Mouse (Mus musculus) hindbrain, embryonic 16.5 days (tissue): ENCODE data around the gene Hes6. TPM values are rescaled to one million over a fixed set of nuclear protein-coding genes. Genes with fewer than 3 reads are reported as not detected.

ENCODE experiments used
- ATAC-seq: fragments of 200-750 bp; cut with Nextera tagmentation; 2 replicates; pipeline ENCODE4 v1.8.0; 2017; ENCODE audit warnings: moderate TSS enrichment, moderate library complexity
- H3K27ac ChIP-seq: fragments of 300-500 bp; sonication (generic); 2 replicates; pipeline ENCODE4 v1.5.1; 2014; ENCODE audit warnings: low read depth, mild to moderate bottlenecking, control low read depth, low read length, moderate library complexity
- H3K27me3 ChIP-seq: fragments of 300-500 bp; sonication (generic); replicated peaks from 2 replicates; pipeline ENCODE4 v1.6.1; 2014; ENCODE audit warnings: low read length; ENCODE audit not compliant: control insufficient read depth, insufficient read depth
- H3K36me3 ChIP-seq: fragments of 300-500 bp; sonication (generic); 2 replicates; pipeline ENCODE4 v1.6.1; 2014; ENCODE audit warnings: mild to moderate bottlenecking, low read length, moderate library complexity, mixed read lengths; ENCODE audit not compliant: control insufficient read depth, insufficient read depth
- H3K4me1 ChIP-seq: fragments of 300-500 bp; sonication (generic); 2 replicates; pipeline ENCODE4 v1.6.1; 2014; ENCODE audit warnings: low read depth, low read length; ENCODE audit not compliant: control insufficient read depth, insufficient read depth
- H3K4me2 ChIP-seq: fragments of 300-500 bp; sonication (generic); 2 replicates; pipeline ENCODE4 v1.6.1; 2014; ENCODE audit warnings: mild to moderate bottlenecking, low read length, control low read depth, moderate library complexity
- H3K4me3 ChIP-seq: fragments of 300-500 bp; sonication (generic); 2 replicates; pipeline ENCODE4 v1.5.1; 2014; ENCODE audit warnings: mild to moderate bottlenecking, low read length, control low read depth, moderate library complexity
- H3K9ac ChIP-seq: fragments of 300-500 bp; sonication (generic); 2 replicates; pipeline ENCODE4 v1.6.1; 2014; ENCODE audit warnings: low read depth, mild to moderate bottlenecking, control low read depth, low read length, moderate library complexity
- H3K9me3 ChIP-seq: fragments of 300-500 bp; sonication (generic); 2 replicates; pipeline ENCODE4 v1.6.1; 2014; ENCODE audit warnings: mild to moderate bottlenecking, low read length, moderate library complexity; ENCODE audit not compliant: control insufficient read depth
- WGBS: fragments of 180-500 bp; shearing (Covaris S2); extraction: QIAGEN DNeasy Blood & Tissue Kit; methylation state at CpG from one replicate; pipeline ENCODE4 v1.1.7; 2014; 5-methylcytosine and 5-hydroxymethylcytosine counted together
- polyA plus RNA-seq: library from polyadenylated mRNA; unstranded; fragments of >200 nt; fragmentation: Nextera tagmentation; extraction: Ambion mirVana; gene quantifications from 2 replicates; pipeline ENCODE4 v1.2.1, GENCODE M21; 2015

The Hes6 gene
- 138 and 150 TPM in 2 replicates for polyA plus RNA-seq

DNA sequence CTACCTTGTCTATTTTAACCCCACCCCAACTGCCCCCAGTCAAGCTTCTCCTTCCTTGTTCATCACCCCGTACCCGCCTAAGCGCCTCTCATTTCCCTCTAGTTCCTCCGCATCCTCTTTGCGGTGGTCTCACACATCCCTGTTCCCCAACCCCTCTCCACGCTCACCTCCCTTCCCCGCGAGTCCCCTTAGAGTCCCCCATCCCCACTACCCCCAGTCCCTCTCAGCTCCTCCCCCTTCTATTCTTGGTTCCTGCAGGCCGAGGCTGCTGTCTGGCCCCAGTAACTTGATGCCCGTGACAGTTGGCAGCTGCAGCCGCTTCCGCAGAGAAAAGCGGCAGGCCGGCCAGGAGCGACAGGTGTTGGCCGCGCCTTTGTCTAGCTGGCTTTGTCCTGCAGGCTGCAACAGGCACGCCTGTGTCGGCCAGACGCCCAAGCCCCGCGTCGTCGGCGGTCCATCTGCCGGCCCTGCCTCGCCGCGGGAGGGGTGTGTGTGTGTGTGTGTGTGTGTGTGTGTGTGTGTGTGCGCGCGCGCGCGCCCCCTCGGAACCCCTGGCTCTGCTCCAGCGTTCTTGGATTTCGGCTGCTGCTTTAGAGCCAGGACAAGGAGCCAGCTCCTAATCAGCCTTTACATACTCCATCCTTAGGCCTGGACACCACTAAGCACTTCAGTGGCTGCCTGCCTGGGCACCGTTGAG lies at the start of gene Hes6:
Hes6 (minus strand) TSS at position 141 of the 697 bp plus-strand sequence.
- peak; percentile 71 for ATAC-seq
- no peaks in the 10 kb centered on the region for H3K27me3 ChIP-seq
- peak within 1 kb of the TSS; percentile 85 for H3K9ac ChIP-seq
- no peaks in the 10 kb centered on the region for H3K9me3 ChIP-seq
- H3K4me3 ChIP-seq, result peak within 1 kb of the TSS; percentile 67
- H3K27ac ChIP-seq, result peak within 1 kb of the TSS; percentile 80
- peak within 1 kb of the TSS; percentile 93 for H3K4me2 ChIP-seq
- H3K36me3 ChIP-seq, result peaks cover 6% of the 10 kb centered on the region; the same call in 1 of the 2 replicates
- WGBS, result under 1% methylated on average over 39 of the region's 39 CpGs
- H3K4me1 ChIP-seq, result peaks cover 33% of the 10 kb centered on the region

- Histone ChIP-seq H3K4me3 (no peak overlapping the region), H3K9me3 (no peaks in the 10 kb centered on the region), H3K4me1 (peaks cover 10% of the 10 kb centered on the region), H3K36me3 (no peaks in the 10 kb centered on the region), H3K9ac (no peak overlapping the region), H3K27ac (no peak overlapping the region), H3K4me2 (no peak overlapping the region), H3K27me3 (no peaks in the 10 kb centered on the region)
- 92% methylated on average over 13 of the region's 13 CpGs for WGBS
- ATAC-seq, result no peak
Measured at GRCm38 (mm10) chr1:91463336-91463995, 49.6 kb upstream of the Hes6 start.

DNA sequence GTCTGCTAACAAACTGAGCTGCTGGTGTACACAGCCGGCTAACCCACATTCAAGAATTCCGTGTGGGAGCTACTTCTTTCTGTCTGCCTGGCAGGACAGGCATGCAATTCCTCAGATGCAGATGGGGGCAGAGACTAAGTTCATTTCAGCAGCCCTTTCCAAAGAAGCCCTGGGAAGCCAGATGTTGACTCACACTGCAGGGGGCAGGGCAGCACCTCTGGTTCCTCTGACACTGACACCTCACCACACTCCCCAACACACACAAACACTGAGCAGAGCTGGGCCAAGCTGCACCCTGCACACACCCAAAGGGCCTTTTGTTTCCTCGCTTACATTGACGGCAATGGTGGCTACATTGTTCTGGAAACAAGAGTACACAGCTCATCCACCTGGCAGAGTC lies 46.7 kb upstream of the Hes6 start:
- no peaks in the 10 kb centered on the region for H3K27me3 ChIP-seq
- 41% methylated on average over 4 of the region's 4 CpGs for WGBS
- no peaks in the 10 kb centered on the region for H3K36me3 ChIP-seq
- no peak for ATAC-seq
- peaks cover 35% of the 10 kb centered on the region for H3K4me1 ChIP-seq
- no peaks in the 10 kb centered on the region for H3K9me3 ChIP-seq
- no peak overlapping the region for H3K27ac ChIP-seq
- no peak overlapping the region for H3K9ac ChIP-seq
- no peak overlapping the region for H3K4me2 ChIP-seq
- no peak overlapping the region for H3K4me3 ChIP-seq

DNA sequence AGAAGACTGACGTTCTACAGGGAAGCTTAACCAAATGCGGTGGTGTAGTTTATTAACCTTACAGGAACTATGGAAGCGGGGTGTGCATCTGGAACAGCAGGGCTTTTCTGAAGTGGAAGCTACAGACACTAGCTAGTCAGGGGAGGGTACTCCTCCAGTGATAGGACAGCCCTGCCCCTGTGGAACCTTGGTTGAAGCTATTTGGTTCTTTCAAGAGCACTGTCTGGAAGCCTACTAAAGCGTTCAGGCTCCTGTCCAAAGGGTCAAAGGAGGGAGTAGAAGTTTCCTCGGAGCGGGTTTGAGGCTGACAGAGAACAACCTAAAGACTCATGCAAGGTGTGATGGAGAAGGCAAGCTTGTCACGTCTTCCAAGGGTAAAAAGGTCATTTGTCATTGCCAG lies 46.2 kb upstream of the Hes6 start:
- H3K4me2 ChIP-seq, result peak overlapping the region; percentile 80
- ATAC-seq, result no peak
- 37% methylated on average over 7 of the region's 7 CpGs for WGBS

DNA sequence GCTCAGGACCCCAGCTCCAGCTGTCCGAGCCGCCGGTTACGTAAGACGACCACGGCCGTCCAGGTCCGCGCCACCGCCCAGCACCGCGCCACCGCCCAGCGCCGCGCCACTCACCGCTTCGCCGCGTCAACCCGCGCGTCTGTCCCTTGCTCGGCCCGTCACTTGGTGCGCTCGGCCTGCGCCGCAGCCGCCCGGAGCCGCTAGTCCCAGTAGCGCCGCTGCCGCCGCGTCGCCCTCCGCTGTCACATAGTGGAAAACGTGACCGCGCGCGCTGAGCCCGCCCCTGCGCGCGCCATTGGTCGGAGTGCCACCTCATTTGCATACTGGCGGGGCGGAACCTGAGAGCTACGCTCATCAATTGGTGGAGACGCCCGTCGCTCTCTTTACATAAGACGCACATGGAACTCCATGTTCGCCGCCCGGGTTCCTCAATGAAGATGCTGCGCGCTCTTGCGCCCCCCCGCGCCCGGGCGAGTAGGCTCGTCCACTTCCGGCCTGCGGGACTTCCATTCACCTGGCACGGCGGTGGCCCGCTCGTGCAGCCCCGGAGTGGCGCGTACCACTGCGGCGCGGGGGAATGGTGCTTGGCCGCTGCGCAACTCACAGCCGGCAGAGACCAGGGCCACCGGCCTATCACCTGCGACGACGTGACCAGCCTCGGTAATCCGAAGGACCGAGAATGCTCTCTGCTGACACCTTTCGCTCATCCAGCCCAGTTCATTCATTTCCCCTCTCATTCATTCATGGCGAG lies 45.4 kb upstream of the Hes6 start, which contains the start of gene Per2:
Per2 (minus strand) TSS at position 266 of the 751 bp plus-strand sequence.
- Histone ChIP-seq H3K27ac (peak within 1 kb of the TSS; percentile 78), H3K9me3 (no peaks in the 10 kb centered on the region), H3K4me2 (peak within 1 kb of the TSS; percentile 88), H3K36me3 (no peaks in the 10 kb centered on the region), H3K4me1 (peaks cover 39% of the 10 kb centered on the region), H3K9ac (peak within 1 kb of the TSS; percentile 76), H3K27me3 (no peaks in the 10 kb centered on the region), H3K4me3 (peak within 1 kb of the TSS; percentile 83)
- WGBS, result under 1% methylated on average over 84 of the region's 91 CpGs
- ATAC-seq, result peak; percentile 98

More for the DNA sequence above, 46.2 kb upstream of the Hes6 start:
- Histone ChIP-seq H3K36me3 (no peaks in the 10 kb centered on the region), H3K27ac (no peak overlapping the region), H3K9ac (no peak overlapping the region), H3K27me3 (no peaks in the 10 kb centered on the region), H3K9me3 (no peaks in the 10 kb centered on the region), H3K4me3 (peak overlapping the region; percentile 83), H3K4me1 (peaks cover 39% of the 10 kb centered on the region)

- ATAC-seq, result peak; percentile 5; the same call in 1 of the 2 replicates
- Histone ChIP-seq H3K4me2 (peak overlapping the region; percentile 88), H3K9ac (peak overlapping the region; percentile 76), H3K4me3 (peak overlapping the region; percentile 83), H3K27ac (peak overlapping the region; percentile 78), H3K27me3 (no peaks in the 10 kb centered on the region), H3K36me3 (no peaks in the 10 kb centered on the region), H3K4me1 (peaks cover 39% of the 10 kb centered on the region), H3K9me3 (no peaks in the 10 kb centered on the region)
- 15% methylated on average over 8 of the region's 8 CpGs for WGBS
Measured at GRCm38 (mm10) chr1:91458223-91458861, 44.5 kb upstream of the Hes6 start.

GRCm38 (mm10) chr1:91457698-91458097 lies 43.9 kb upstream of the Hes6 start:
- Histone ChIP-seq H3K27ac (peak overlapping the region; percentile 78; the same call in 1 of the 2 replicates), H3K9ac (0 out of 2 replicates have a peak overlapping the region, but pooled peaks have one; percentile 35), H3K4me3 (peak overlapping the region; percentile 83; the same call in 1 of the 2 replicates), H3K27me3 (no peaks in the 10 kb centered on the region), H3K36me3 (no peaks in the 10 kb centered on the region), H3K9me3 (no peaks in the 10 kb centered on the region), H3K4me1 (peaks cover 39% of the 10 kb centered on the region), H3K4me2 (peak overlapping the region; percentile 88)
- 55% methylated on average over 5 of the region's 5 CpGs for WGBS
- ATAC-seq, result no peak

- ATAC-seq, result no peak
- no peaks in the 10 kb centered on the region for H3K9me3 ChIP-seq
- no peak overlapping the region for H3K27ac ChIP-seq
- no peaks in the 10 kb centered on the region for H3K27me3 ChIP-seq
- H3K9ac ChIP-seq, result no peak overlapping the region
- peaks cover 39% of the 10 kb centered on the region for H3K4me1 ChIP-seq
- H3K36me3 ChIP-seq, result no peaks in the 10 kb centered on the region
- H3K4me3 ChIP-seq, result no peak overlapping the region
- H3K4me2 ChIP-seq, result peak overlapping the region; percentile 88; the same call in 1 of the 2 replicates
- 86% methylated on average over 4 of the region's 4 CpGs for WGBS
Measured at GRCm38 (mm10) chr1:91457116-91457515, 43.3 kb upstream of the Hes6 start.
